Mouse (Mus musculus): ENCODE results near the gene Cab39.

- TF ChIP-seq SMC3 (IDR thresholded peaks at IDR 0.05; ENCODE audit: low read depth, low read length) (no peak), CTCF (conservative IDR thresholded peaks at IDR 0.05 in 1 of 2, IDR thresholded peaks at IDR 0.05 in 1 of 2; ENCODE audit: low read depth in 2 of 2, low read length in 2 of 2) (no peak), HCFC1 (IDR thresholded peaks at IDR 0.05; ENCODE audit: low read depth, low read length) (no peak), EP300 (IDR thresholded peaks at IDR 0.05; ENCODE audit: low read length) (no peak), TCF12 (IDR thresholded peaks at IDR 0.05; ENCODE audit: low read depth, low read length) (no peak), POLR2A (IDR thresholded peaks at IDR 0.05; ENCODE audit: low read depth, low read length) (no peak), PAX5 (IDR thresholded peaks at IDR 0.05; ENCODE audit: low read length) (no peak)
Observed at GRCm38 (mm10) chr1:85764291-85764690, 28.9 kb upstream of the Cab39 start.
